Mouse (Mus musculus) limb, embryonic 12.5 days (tissue): ENCODE results near the gene Ube2ql1. TPM values are rescaled to one million over a fixed set of nuclear protein-coding genes. Genes with fewer than 3 reads are reported as not detected.
A peak's percentile ranks its signal among the peaks of the same experiment; 100 is the strongest.

Source experiments
- ATAC-seq: fragments of 200-750 bp; cut with Nextera tagmentation; 2 replicates; pipeline ENCODE4 v1.8.0; 2017; ENCODE audit warnings: low read depth, moderate TSS enrichment; ENCODE audit not compliant: insufficient number of reproducible peaks, insufficient read depth, low FRiP score, low TSS enrichment
- H3K27ac ChIP-seq: fragments of 300-500 bp; sonication (generic); 2 replicates; pipeline ENCODE4 v1.5.1; 2016; ENCODE audit warnings: mild to moderate bottlenecking, moderate library complexity
- H3K27me3 ChIP-seq: fragments of 300-500 bp; sonication (generic); 2 replicates; pipeline ENCODE4 v1.6.1; 2016; ENCODE audit warnings: mild to moderate bottlenecking, moderate library complexity
- H3K36me3 ChIP-seq: fragments of 300-500 bp; sonication (generic); 2 replicates; pipeline ENCODE4 v1.6.1; 2016; ENCODE audit warnings: mild to moderate bottlenecking, moderate library complexity
- H3K4me1 ChIP-seq: fragments of 300-500 bp; sonication (generic); replicated peaks from 2 replicates; pipeline ENCODE4 v1.6.1; 2016
- H3K4me2 ChIP-seq: fragments of 300-500 bp; sonication (generic); 2 replicates; pipeline ENCODE4 v1.6.1; 2016; ENCODE audit warnings: mild to moderate bottlenecking, moderate library complexity
- H3K4me3 ChIP-seq: fragments of 300-500 bp; sonication (generic); replicated peaks from 2 replicates; pipeline ENCODE4 v1.5.1; 2016; ENCODE audit warnings: mild to moderate bottlenecking
- H3K9ac ChIP-seq: fragments of 300-500 bp; sonication (generic); replicated peaks from 2 replicates; pipeline ENCODE4 v1.6.1; 2016; ENCODE audit warnings: mild to moderate bottlenecking, moderate library complexity
- H3K9me3 ChIP-seq: fragments of 300-500 bp; sonication (generic); 2 replicates; pipeline ENCODE4 v1.6.1; 2016; ENCODE audit warnings: mild to moderate bottlenecking, moderate library complexity
- WGBS: fragments of 180-500 bp; shearing (Covaris S2); methylation state at CpG from one replicate; pipeline ENCODE4 v1.1.7; 2016; 5-methylcytosine and 5-hydroxymethylcytosine counted together
- polyA plus RNA-seq: library from polyadenylated mRNA; unstranded; fragments of >200 nt; fragmentation: Nextera tagmentation; extraction: Ambion mirVana; gene quantifications from 2 replicates; pipeline ENCODE4 v1.2.1, GENCODE M21; 2016

Gene Ube2ql1
- polyA plus RNA-seq, 1 experiment from 2014 or later: 2.9 TPM

DNA sequence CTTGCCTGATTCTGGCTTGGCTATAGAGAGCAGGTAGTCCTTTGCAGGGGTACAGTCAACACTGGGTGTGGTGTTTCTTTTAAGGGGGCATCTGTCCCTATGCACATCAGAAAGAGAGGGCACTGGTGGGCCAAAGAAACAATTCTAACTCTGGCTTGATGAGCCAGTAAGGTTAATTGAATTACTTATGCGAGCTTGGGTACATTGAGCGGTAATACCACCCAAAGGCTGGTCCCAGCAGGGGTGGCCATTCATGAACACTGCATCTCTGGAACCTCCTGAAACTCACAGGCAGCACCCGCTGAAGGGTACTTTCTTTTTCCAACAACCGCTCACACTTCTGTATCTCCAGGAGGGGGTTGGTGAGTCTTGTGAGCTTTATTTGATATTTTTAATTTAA lies 9.1 kb upstream of the Ube2ql1 start:
- WGBS: 77% methylated on average over 4 of the region's 4 CpGs
- Histone ChIP-seq H3K4me1 (no peaks in the 10 kb centered on the region), H3K27ac (no peak overlapping the region), H3K9ac (no peak overlapping the region), H3K9me3 (0 out of 2 replicates have a peak, but pooled peaks cover 4% of the 10 kb centered on the region), H3K27me3 (0 out of 2 replicates have a peak, but pooled peaks cover 3% of the 10 kb centered on the region), H3K4me3 (no peak overlapping the region), H3K36me3 (no peaks in the 10 kb centered on the region), H3K4me2 (no peak overlapping the region)
- ATAC-seq: no peak

DNA sequence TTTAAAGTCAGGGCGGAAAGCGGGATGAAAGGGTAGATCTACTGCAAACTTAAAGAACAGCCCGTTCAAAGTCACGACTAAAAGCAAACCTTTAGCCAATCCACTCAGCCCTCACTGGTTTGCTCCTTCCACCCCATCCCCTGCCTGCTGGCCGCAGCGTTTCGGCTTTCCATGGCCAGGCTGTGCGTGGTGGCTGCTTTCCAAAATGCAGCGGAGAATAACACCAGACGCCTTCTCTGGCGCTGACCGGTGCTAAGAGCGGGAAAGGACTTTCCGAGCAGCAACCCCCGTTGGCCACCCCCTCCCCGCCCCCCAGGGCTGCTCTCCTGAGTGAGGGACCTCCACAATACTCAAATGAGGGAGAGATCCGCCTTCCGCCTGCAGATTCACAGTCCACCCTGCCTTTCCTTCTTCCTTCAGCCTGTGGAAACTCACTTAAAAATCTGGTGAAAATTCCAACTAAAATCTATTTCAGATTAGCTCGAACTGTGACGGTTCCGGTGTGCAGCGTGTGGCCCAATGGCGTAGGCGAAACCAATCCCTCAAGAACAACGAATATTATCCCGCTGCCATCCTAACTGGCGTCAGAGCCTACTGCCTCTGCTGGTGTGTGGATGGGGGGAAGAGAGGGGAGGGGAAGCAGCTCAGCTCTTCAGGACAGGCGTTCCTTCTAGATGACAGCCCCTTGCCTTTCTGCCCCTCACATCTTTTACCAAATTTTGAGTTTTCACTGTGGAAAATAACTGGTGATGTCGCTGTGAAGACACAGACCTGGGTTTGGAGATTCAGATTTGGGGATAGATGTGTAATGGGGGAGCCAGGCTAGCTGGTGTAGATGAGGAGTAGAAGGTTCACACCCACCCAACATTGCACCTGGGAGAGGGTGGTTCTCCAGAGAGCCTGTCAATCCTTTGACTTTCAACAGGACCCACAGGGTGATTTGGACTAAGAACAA lies 919 bp upstream of the Ube2ql1 start:
- 3% methylated on average over 29 of the region's 29 CpGs for WGBS
- H3K27ac ChIP-seq: no peak overlapping the region

DNA sequence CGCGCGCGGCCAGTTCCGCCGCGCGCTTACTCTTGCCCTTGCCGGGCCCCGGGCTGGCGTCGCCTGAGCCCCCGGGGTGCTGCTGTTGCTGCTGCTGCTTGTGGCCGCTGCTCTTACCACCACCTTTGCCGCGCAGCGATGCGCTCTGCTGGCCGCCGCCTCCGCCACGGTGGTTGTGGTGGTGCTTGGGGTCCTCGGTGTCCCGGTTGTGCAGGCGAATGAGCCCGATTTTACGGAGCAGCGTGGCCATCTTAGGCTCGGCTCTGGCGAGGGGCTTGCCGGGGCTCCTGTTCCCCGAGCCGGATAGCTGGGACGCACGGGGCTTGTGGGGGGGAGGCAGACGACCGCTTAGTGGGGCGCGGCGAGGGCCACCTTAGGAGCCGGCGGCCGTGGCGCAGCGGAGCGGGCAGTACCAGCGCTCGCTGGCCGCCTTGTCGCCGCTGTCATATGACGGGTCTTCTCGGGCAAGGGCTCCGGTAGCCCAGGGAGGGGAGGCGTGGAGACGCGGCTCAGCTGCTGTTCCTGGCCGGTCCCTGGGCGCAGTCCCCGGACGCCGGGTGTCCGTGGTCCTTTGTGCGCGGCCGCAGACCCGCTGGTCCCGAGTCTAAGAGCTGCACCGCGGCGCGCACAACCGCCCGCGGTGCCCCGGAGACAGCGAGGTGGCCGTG lies 464 bp downstream of the Ube2ql1 start:
- H3K9me3 ChIP-seq: 0 out of 2 replicates have a peak, but pooled peaks cover 2% of the 10 kb centered on the region
- H3K4me3 ChIP-seq: peak overlapping the region; percentile 72
- under 1% methylated on average over 76 of the region's 78 CpGs for WGBS
- H3K4me1 ChIP-seq: peaks cover 19% of the 10 kb centered on the region
- peak overlapping the region; percentile 71 for H3K9ac ChIP-seq
- H3K36me3 ChIP-seq: no peaks in the 10 kb centered on the region
- peaks cover 77% of the 10 kb centered on the region for H3K27me3 ChIP-seq
- H3K27ac ChIP-seq: peak overlapping the region; percentile 45; the same call in 1 of the 2 replicates
- peak; percentile 64 for ATAC-seq
- peak overlapping the region; percentile 98 for H3K4me2 ChIP-seq

More for the DNA sequence above, 919 bp upstream of the Ube2ql1 start:
- peak overlapping the region; percentile 72 for H3K4me3 ChIP-seq
- H3K9ac ChIP-seq: peak overlapping the region; percentile 51
- H3K9me3 ChIP-seq: 0 out of 2 replicates have a peak, but pooled peaks cover 4% of the 10 kb centered on the region
- ATAC-seq: peak; percentile 38; the same call in 1 of the 2 replicates
- H3K4me2 ChIP-seq: peak overlapping the region; percentile 98
- H3K4me1 ChIP-seq: peaks cover 19% of the 10 kb centered on the region
- peaks cover 63% of the 10 kb centered on the region for H3K27me3 ChIP-seq
- H3K36me3 ChIP-seq: no peaks in the 10 kb centered on the region

DNA sequence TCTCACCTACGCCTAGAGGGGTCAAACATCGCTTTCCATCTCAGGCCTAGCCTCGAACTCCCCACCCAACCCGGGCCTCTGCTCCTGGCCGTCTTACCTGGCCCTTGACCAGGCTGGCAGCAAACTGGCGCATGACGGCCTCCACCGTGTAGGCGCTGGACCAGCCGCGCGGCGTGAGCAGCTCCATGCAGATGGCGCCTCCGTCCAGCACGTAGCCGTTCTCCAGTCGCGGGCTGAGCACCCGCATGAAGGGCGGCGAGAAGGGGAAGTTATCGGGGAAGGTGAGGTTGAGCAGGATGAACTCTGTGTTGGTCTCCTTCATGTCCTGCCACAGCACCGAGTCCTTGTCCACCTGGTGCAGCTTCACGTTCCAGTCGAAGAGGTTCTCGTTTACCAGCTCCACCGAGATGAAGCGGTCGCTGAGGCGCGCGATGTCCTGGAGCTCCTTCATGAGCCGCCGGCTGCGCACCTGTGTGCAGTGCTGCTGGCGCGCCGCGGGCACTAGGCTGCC lies 1.2 kb downstream of the Ube2ql1 start:
- under 1% methylated on average over 40 of the region's 40 CpGs for WGBS
- Histone ChIP-seq H3K9ac (peak overlapping the region; percentile 48), H3K27ac (no peak overlapping the region), H3K4me2 (peak overlapping the region; percentile 98), H3K4me1 (peaks cover 19% of the 10 kb centered on the region), H3K27me3 (peaks cover 80% of the 10 kb centered on the region), H3K4me3 (peak overlapping the region; percentile 72), H3K9me3 (no peaks in the 10 kb centered on the region), H3K36me3 (no peaks in the 10 kb centered on the region)
- ATAC-seq: peak; percentile 28

DNA sequence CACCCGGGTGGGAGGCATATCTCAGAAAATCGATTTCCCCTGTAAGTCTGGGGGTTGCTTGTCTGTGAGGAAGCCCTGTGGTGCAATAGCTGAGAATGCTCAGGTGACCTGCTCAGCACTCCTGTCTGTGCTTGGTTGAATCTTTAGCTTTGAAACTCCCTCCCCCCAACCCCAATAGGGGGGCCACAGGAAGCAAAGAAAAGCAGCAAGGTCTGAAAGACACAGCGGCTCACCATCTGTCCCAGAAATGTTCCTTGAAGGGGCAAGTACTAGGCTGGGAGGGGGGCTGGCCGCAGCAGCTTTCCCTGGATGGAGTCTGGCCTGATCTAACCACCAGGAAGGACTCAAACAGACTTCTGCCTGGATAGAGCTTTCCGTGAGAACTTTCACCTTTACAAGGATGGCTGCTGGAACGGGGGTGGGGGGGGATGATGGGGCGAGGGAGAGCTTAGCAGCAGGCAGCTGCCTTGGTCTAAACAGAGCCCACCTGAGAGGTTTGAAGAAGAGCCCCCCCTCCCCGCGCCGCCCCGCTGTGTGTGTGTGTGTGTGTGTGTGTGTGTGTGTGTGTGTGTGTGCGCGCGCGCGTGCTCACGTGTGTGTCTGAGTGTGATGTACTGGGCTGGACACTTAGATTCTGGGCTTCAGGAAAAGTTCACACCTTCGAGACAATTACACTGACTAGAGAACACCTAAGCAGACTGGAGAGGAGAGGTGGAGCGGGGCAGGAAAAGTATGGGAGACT lies 2.1 kb downstream of the Ube2ql1 start:
- Histone ChIP-seq H3K4me1 (peaks cover 19% of the 10 kb centered on the region), H3K27me3 (peaks cover 80% of the 10 kb centered on the region), H3K36me3 (no peaks in the 10 kb centered on the region), H3K4me2 (peak overlapping the region; percentile 98), H3K9me3 (no peaks in the 10 kb centered on the region), H3K9ac (peak overlapping the region; percentile 48), H3K27ac (no peak overlapping the region), H3K4me3 (peak overlapping the region; percentile 72)
- 7% methylated on average over 14 of the region's 19 CpGs for WGBS
- no peak for ATAC-seq

DNA sequence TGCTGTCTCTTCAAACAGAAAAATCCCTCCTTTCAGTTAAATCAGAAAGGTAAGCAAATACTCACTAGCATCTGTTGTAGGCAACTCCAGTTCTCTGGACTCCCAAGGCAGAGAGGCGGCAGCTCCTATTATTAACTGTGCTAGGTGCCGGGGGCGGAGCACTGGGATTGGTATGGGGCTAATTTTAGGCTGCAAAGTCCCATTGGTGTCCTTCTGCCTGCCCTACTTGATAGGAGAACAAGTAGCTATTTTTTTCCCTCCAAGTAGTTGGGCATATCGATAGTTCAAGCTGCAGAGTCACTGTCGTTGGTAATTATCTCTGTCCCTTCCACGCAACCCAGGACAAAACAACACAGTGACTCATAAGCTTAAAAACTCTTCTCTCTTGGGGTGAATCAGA lies 7.1 kb downstream of the Ube2ql1 start:
- peaks cover 37% of the 10 kb centered on the region for H3K27me3 ChIP-seq
- H3K36me3 ChIP-seq: no peaks in the 10 kb centered on the region
- H3K27ac ChIP-seq: no peak overlapping the region
- H3K9ac ChIP-seq: no peak overlapping the region
- H3K4me3 ChIP-seq: no peak overlapping the region
- no peak overlapping the region for H3K4me2 ChIP-seq
- H3K4me1 ChIP-seq: peaks cover 2% of the 10 kb centered on the region
- no peaks in the 10 kb centered on the region for H3K9me3 ChIP-seq
- no peak for ATAC-seq
- 90% methylated on average over 6 of the region's 6 CpGs for WGBS

DNA sequence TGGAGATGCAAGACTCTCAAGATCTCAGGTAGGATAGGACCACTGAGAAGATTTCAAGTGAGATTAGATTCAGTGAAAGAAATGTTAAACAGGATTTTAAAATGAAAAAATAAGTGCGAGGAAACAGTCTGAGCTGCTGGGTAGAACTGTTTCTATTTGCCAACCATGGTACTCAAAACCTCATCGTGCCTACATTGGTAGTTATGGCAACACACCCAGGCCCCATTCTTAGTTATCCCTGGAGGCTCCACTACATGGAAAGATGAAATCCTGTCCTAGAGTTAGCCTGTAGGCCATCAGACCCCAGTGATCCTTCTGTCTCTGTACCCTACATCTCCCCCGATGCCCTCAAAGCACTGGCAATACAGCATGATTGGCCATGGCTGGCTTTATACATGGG lies 14.3 kb downstream of the Ube2ql1 start:
- H3K27ac ChIP-seq: no peak overlapping the region
- H3K4me3 ChIP-seq: no peak overlapping the region
- no peaks in the 10 kb centered on the region for H3K4me1 ChIP-seq
- no peak overlapping the region for H3K4me2 ChIP-seq
- no peaks in the 10 kb centered on the region for H3K27me3 ChIP-seq
- no peaks in the 10 kb centered on the region for H3K9me3 ChIP-seq
- H3K9ac ChIP-seq: no peak overlapping the region
- no peak for ATAC-seq
- no peaks in the 10 kb centered on the region for H3K36me3 ChIP-seq
- 94% methylated on average over 3 of the region's 3 CpGs for WGBS

DNA sequence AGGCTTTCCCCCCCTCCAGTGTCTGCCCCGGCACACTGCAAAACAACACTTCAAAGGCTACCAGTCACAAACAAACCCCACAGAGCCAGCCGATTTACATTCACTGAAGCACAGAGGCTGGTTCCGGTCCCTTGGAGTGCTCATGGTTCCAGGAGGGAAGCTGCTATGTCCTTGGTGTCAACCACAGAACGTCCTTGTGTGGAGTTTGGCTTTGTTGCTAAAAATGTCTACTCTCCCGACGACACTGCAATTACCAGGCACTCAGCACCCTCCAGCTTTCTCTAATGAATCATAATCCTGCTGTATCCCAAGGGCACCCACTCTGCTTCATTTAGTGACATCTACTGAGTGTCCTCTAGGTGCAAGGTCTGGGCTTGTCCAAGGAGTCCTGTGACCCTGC lies 18.5 kb downstream of the Ube2ql1 start:
- Histone ChIP-seq H3K9ac (no peak overlapping the region), H3K36me3 (no peaks in the 10 kb centered on the region), H3K27ac (no peak overlapping the region), H3K4me2 (no peak overlapping the region), H3K27me3 (no peaks in the 10 kb centered on the region), H3K4me3 (no peak overlapping the region), H3K9me3 (no peaks in the 10 kb centered on the region), H3K4me1 (peaks cover 4% of the 10 kb centered on the region; the same call in 1 of the 2 replicates)
- WGBS: 9% methylated on average over 6 of the region's 6 CpGs
- ATAC-seq: no peak

DNA sequence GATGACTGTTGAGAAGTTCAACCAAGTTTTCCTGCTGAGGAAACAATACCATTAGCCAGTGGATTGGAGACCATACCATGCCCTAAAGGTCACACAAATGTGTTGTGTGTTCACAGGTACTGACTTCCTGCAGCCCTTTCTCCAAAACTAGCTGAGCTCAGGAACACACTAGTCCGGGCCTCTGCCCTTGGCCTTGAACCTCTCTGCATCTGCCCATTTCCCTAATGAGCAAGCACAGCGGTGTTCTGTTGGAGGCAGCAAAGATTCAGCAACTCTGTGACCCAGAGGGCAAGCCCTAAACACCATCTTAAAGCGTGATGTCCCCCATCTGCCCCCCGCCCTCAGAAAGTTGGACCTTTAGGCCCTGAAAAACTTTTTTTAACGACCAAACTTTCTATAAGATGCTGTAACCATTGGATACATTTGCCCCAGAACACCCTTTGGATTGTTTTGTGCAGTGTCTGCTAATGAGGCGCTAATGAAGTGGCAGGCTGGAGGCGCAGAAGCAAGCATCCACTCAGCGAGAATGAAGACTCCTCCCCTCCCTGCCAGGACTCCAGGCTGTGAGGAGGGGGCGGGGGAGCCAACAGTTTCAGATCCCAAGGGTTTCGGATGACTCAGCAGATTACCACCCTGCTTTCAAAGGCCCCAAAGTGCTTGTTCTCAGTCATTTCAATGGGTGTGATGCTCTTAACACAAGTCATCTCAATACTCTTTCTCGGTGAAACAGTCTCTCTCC lies 21.7 kb downstream of the Ube2ql1 start:
- Histone ChIP-seq H3K9ac (no peak overlapping the region), H3K36me3 (no peaks in the 10 kb centered on the region), H3K27me3 (no peaks in the 10 kb centered on the region), H3K4me1 (peaks cover 4% of the 10 kb centered on the region; the same call in 1 of the 2 replicates), H3K4me2 (no peak overlapping the region), H3K4me3 (no peak overlapping the region), H3K27ac (no peak overlapping the region), H3K9me3 (no peaks in the 10 kb centered on the region)
- no peak for ATAC-seq
- WGBS: 8% methylated on average over 11 of the region's 11 CpGs

DNA sequence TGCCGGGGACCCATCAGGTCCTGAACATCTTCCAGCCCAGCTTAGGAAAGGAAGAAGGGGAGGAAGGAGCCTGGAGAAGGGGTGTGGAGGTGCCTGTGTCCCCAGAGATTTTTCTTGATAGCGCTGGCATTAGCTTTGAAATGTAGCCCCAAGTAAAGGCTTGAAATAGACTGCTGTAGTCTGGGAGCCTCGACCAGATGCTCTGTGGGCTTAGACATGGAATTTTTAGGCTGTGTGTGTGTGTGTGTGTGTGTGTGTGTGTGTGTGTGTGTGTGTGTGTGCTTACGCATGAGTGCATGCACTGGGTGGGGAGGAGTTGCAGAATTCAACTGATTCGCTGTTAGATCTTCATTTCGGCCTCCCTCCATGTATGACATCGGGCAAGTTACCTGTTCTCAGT lies 31.5 kb downstream of the Ube2ql1 start:
- no peak overlapping the region for H3K4me2 ChIP-seq
- no peaks in the 10 kb centered on the region for H3K4me1 ChIP-seq
- 92% methylated on average over 6 of the region's 7 CpGs for WGBS
- H3K27ac ChIP-seq: no peak overlapping the region
- H3K9ac ChIP-seq: no peak overlapping the region
- H3K36me3 ChIP-seq: no peaks in the 10 kb centered on the region
- H3K4me3 ChIP-seq: no peak overlapping the region
- ATAC-seq: no peak
- H3K9me3 ChIP-seq: no peaks in the 10 kb centered on the region
- H3K27me3 ChIP-seq: peaks cover 10% of the 10 kb centered on the region
